Mouse (Mus musculus) Muller cell, postnatal 12 days (primary cell): ENCODE data around the gene Plekhm2.

Experiments used
- DNase-seq: peaks from one replicate; pipeline ENCODE4 v3.0.0-alpha.2; 2015; ENCODE audit errors: inconsistent ontology term

Gene Plekhm2

GRCm38 (mm10) chr4:141605421-141605820 lies 59.3 kb downstream of the Plekhm2 start:
- DNase-seq: no peak

- peak; percentile 79 for DNase-seq
Observed at GRCm38 (mm10) chr4:141604493-141604892, 60.2 kb downstream of the Plekhm2 start.

- no peak for DNase-seq
Observed at GRCm38 (mm10) chr4:141603921-141604320, 60.8 kb downstream of the Plekhm2 start.

- no peak for DNase-seq
Observed at GRCm38 (mm10) chr4:141602523-141603223, 62.0 kb downstream of the Plekhm2 start.

GRCm38 (mm10) chr4:141601148-141601862 lies 63.4 kb downstream of the Plekhm2 start:
- DNase-seq: no peak

DNA sequence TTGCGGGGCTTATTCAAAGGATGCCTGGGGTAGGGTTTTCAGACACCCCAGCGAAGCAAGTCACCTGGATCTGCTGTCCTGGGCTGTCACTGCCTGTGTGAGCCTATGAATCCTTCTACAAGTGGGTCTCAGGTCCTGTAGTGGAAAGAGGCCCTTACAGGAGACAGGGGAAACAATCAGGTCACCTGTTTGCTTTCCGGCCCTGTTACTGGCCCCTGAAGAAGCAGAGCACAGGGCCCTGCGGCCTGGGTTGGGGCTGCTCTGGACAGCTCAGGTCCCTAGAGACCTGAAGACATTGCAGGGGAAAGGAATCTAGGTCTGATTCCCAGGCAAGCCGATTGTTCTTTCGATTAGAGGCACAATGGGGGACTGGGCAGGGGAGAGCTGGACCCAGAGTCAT lies 64.3 kb downstream of the Plekhm2 start:
- no peak for DNase-seq

- DNase-seq: peak; percentile 77
Observed at GRCm38 (mm10) chr4:141599251-141600141, 65.2 kb downstream of the Plekhm2 start.

GRCm38 (mm10) chr4:141598894-141599250 lies 65.8 kb downstream of the Plekhm2 start:
- DNase-seq: no peak

GRCm38 (mm10) chr4:141598199-141598893 lies 66.4 kb downstream of the Plekhm2 start:
- DNase-seq: peak; percentile 61

DNA sequence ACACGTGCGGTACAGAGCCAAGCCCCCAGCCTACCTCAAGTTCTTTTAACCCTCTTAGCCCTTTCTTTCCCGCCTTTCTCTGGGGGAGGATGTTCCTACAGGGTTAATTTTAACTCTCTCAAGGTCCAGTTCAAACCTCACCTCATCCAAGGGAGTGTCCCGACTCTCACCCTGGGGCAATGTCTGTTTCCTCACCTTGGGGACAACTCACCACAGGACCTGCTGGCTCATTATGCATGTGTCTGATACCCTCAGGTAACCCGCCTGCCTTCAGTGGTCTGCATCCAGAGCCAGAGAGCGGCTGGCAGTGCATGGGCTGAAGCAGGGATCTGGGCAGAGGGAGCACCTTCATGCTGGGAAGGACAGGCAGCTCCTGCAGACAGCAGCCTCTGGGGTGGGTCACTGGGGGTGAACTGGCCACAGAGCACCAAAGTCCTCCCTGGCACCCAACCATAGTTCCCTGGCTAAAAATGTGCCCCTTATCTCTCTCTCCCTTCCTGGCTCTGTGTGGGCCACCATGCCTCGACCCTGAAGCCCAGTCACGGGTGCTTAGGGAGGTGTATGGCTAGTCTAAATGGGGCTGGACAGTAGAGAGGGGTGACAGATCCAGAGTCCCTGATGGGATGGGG lies 67.9 kb downstream of the Plekhm2 start:
- DNase-seq: no peak

DNA sequence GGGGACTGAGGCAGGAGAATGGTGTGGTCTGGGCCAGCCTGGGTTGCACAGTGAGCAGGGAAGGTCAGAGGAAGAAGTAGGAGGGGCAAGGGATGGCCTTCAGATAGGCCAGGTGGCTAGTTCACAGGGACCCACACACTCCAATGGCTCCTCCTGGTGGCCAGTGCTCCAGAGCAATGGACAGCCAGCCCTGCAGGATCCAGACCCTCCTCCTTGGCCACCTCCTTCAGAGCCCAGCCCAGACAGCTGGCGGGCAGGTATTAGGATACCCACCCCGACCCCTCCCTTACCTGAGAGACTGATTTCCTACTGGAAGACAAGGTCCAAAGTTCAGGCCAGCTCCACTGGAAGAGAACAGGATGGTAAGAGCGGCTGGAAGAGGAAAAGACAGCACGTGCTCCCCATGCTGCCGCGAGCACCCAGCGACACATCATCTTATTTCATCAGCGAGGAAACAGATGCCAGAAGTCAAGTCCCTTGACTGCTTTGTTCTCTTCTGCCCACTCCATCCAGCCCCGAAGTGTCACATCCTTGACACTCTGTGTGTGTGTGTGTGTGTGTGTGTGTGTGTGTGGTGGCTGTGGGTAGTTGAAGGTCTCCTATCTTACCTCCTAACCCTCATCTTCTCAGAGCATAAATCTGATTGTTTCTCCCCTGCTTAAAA lies 69.0 kb downstream of the Plekhm2 start:
- DNase-seq: no peak

DNA sequence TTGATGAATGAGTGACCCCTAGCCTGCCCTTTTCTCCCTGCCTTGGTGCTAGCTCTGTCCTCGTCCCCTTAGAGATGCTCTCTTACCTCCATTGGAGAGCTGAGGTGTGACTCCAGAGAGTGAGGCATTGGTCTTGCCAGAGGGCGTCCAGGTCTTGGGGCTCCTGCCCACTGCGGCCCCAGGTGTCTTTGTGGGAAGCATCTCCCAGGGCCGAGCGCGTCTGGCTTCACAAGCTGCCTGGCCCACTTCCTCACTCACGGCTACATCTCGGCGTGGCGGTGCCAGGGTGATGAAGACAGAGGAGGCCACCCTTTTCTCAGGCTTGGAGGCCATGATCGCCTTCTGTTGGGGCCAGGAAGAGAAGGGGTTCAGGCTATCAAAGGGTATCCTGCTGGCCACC lies 69.6 kb downstream of the Plekhm2 start:
- no peak for DNase-seq

GRCm38 (mm10) chr4:141591547-141591946 lies 73.2 kb downstream of the Plekhm2 start:
- DNase-seq: no peak

DNA sequence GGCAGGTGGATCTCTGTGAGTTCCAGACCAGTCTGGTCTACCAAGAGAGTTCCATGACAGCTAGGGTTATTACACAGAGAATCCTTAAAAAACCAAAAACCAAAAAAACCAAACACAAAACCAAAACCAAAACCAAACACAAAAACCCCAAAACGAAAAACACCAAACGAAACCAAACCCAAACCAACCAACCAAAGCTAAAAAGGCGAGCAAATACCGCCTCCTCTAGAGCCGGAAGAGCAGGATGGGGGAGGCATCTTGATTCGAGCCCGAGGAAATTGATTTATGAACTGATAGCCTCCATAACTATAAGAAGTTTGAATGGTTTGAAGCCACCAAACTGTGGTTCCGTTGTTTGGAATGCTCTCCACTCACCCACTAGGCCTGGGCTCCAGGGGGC lies 80.8 kb downstream of the Plekhm2 start:
- no peak for DNase-seq

GRCm38 (mm10) chr4:141581051-141581450 lies 83.6 kb downstream of the Plekhm2 start:
- DNase-seq: peak; percentile 55

DNA sequence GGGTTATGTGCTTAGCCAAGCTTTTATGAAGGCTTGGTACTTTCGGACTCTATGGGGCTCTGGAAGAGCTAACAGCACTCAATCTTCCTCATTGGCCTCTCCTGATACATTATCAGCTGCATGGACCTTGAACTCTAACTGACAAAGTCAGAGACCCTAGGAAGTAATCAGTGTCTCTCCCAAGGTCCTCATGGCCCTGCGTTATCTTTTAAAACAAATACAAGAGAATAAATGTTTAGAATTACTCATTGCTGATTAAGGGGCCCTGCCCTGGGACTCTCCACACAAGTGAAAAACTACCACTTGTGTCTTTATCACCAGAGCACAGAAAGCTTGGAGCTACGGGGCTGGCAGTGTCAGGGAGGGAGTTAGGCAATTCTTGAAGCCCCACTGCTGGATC lies 85.9 kb downstream of the Plekhm2 start:
- DNase-seq: no peak

- no peak for DNase-seq
Observed at GRCm38 (mm10) chr4:141576877-141577276, 87.8 kb downstream of the Plekhm2 start.

DNA sequence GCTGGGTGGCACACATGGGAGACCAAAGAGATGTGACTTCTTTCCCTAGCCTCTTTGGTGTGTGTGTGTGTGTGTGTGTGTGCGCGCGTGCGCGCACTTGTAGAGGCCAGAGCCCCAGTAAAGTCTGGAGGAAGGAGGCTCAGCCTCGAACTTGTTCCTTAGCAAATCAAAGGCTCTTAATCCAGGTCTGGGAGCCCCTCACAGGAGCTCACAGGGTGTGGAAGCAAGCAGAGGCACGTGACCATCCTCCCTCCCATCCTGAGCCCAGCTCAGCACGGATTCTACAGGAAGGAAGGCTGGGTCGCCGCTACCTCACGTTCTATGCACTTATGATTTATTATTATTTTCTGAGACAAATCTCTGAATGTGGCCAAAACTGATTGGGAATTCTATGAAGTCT lies 88.3 kb downstream of the Plekhm2 start:
- DNase-seq: no peak
